Mouse (Mus musculus): ENCODE measurements around the gene Zbtb37.
"Not testable (repeated sequence)": the region's sequence is repeated elsewhere in the genome, so short reads cannot be mapped to it uniquely, and the experiment has no call there.

Zbtb37 gene

GRCm38 (mm10) chr1:161033856-161034434 is 704 bp downstream of the Zbtb37 start:
- no peak for DNase-seq (ENCODE audit: extremely low read depth, insufficient read length, low spot score)

- no peak for DNase-seq (ENCODE audit: extremely low read depth, insufficient read length, low spot score)
Observed at GRCm38 (mm10) chr1:161032345-161032744, 2.3 kb downstream of the Zbtb37 start.

GRCm38 (mm10) chr1:161031881-161032280 is 2.8 kb downstream of the Zbtb37 start:
- DNase-seq (ENCODE audit: extremely low read depth, insufficient read length, low spot score) = no peak

GRCm38 (mm10) chr1:161030058-161030457 is 4.6 kb downstream of the Zbtb37 start:
- DNase-seq (ENCODE audit: extremely low read depth, insufficient read length, low spot score) = no peak

GRCm38 (mm10) chr1:161028427-161028826 is 6.2 kb downstream of the Zbtb37 start:
- not testable (repeated sequence) for DNase-seq (ENCODE audit: extremely low read depth, insufficient read length, low spot score)

- DNase-seq (ENCODE audit: extremely low read depth, insufficient read length, low spot score) = no peak
Observed at GRCm38 (mm10) chr1:161027196-161027595, 7.5 kb downstream of the Zbtb37 start.

GRCm38 (mm10) chr1:161025410-161026210 is 9.0 kb downstream of the Zbtb37 start:
- no peak for DNase-seq (ENCODE audit: extremely low read depth, insufficient read length, low spot score)

- DNase-seq (ENCODE audit: extremely low read depth, insufficient read length, low spot score) = no peak
Observed at GRCm38 (mm10) chr1:161020051-161020450, 14.6 kb downstream of the Zbtb37 start.

- no peak for DNase-seq (ENCODE audit: extremely low read depth, insufficient read length, low spot score)
Observed at GRCm38 (mm10) chr1:161016378-161016777, 18.3 kb downstream of the Zbtb37 start.

GRCm38 (mm10) chr1:161010436-161010835 is 24.2 kb downstream of the Zbtb37 start:
- DNase-seq (ENCODE audit: extremely low read depth, insufficient read length, low spot score) = no peak

- DNase-seq (ENCODE audit: extremely low read depth, insufficient read length, low spot score) = no peak
Observed at GRCm38 (mm10) chr1:161008038-161008437, 26.6 kb downstream of the Zbtb37 start.

GRCm38 (mm10) chr1:161006471-161006870 is 28.2 kb downstream of the Zbtb37 start:
- no peak for DNase-seq (ENCODE audit: extremely low read depth, insufficient read length, low spot score)

GRCm38 (mm10) chr1:161005526-161005925 is 29.1 kb downstream of the Zbtb37 start:
- no peak for DNase-seq (ENCODE audit: extremely low read depth, insufficient read length, low spot score)

GRCm38 (mm10) chr1:161004942-161005341 is 29.7 kb downstream of the Zbtb37 start:
- no peak for DNase-seq (ENCODE audit: extremely low read depth, insufficient read length, low spot score)

- DNase-seq (ENCODE audit: extremely low read depth, insufficient read length, low spot score) = no peak
Observed at GRCm38 (mm10) chr1:160993851-160994250, 40.8 kb downstream of the Zbtb37 start.

GRCm38 (mm10) chr1:160989395-160989794 is 45.3 kb downstream of the Zbtb37 start:
- DNase-seq (ENCODE audit: extremely low read depth, insufficient read length, low spot score) = no peak

- no peak for DNase-seq (ENCODE audit: extremely low read depth, insufficient read length, low spot score)
Observed at GRCm38 (mm10) chr1:160986881-160987635, 47.6 kb downstream of the Zbtb37 start.

- DNase-seq (ENCODE audit: extremely low read depth, insufficient read length, low spot score) = no peak
Observed at GRCm38 (mm10) chr1:160985477-160985876, 49.2 kb downstream of the Zbtb37 start.

GRCm38 (mm10) chr1:160984731-160985130 is 49.9 kb downstream of the Zbtb37 start:
- DNase-seq (ENCODE audit: extremely low read depth, insufficient read length, low spot score) = not testable (repeated sequence)

GRCm38 (mm10) chr1:160982887-160983286 is 51.8 kb downstream of the Zbtb37 start:
- DNase-seq (ENCODE audit: extremely low read depth, insufficient read length, low spot score) = no peak

- no peak for DNase-seq (ENCODE audit: extremely low read depth, insufficient read length, low spot score)
Observed at GRCm38 (mm10) chr1:160981337-160981736, 53.3 kb downstream of the Zbtb37 start.

Measured in 3134 (cell line).